Mouse (Mus musculus) frontal cortex, postnatal 14 days (tissue): ENCODE data around the gene Crebl2.

Experiments used
- DNase-seq, 2 experiments: peaks; one replicate each; pipeline ENCODE4 v3.0.0; 2022; ENCODE audit warnings: low spot score in 2 of 2

Crebl2 gene

GRCm38 (mm10) chr6:134905811-134906210 is 75.9 kb downstream of the Crebl2 start:
- no peak for DNase-seq
